Mouse (Mus musculus) embryonic facial prominence, embryonic 13.5 days (tissue): ENCODE data around the gene Sos2. TPM values are rescaled to one million over a fixed set of nuclear protein-coding genes. Genes with fewer than 3 reads are reported as not detected.
"Not testable (repeated sequence)": the region's sequence is repeated elsewhere in the genome, so short reads cannot be mapped to it uniquely, and the experiment has no call there.

Source experiments
- ATAC-seq: fragments of 200-750 bp; cut with Nextera tagmentation; 2 replicates; pipeline ENCODE4 v1.8.0; 2017; ENCODE audit warnings: low read depth; ENCODE audit not compliant: insufficient number of reproducible peaks, insufficient read depth, low FRiP score, low TSS enrichment
- H3K27ac ChIP-seq: fragments of 300-500 bp; sonication (generic); 2 replicates; pipeline ENCODE4 v1.5.1; 2015; ENCODE audit warnings: moderate library complexity, mild to moderate bottlenecking, inconsistent platforms
- H3K27me3 ChIP-seq: fragments of 300-500 bp; sonication (generic); 2 replicates; pipeline ENCODE4 v1.6.1; 2015; ENCODE audit warnings: mild to moderate bottlenecking, inconsistent platforms
- H3K36me3 ChIP-seq: fragments of 300-500 bp; sonication (generic); 2 replicates; pipeline ENCODE4 v1.6.1; 2015; ENCODE audit warnings: mild to moderate bottlenecking, inconsistent platforms
- H3K4me1 ChIP-seq: fragments of 300-500 bp; sonication (generic); 2 replicates; pipeline ENCODE4 v1.6.1; 2015; ENCODE audit warnings: inconsistent platforms
- H3K4me2 ChIP-seq: fragments of 300-500 bp; sonication (generic); 2 replicates; pipeline ENCODE4 v1.6.1; 2015; ENCODE audit warnings: moderate library complexity, mild to moderate bottlenecking, inconsistent platforms
- H3K4me3 ChIP-seq: fragments of 300-500 bp; sonication (generic); 2 replicates; pipeline ENCODE4 v1.5.1; 2015; ENCODE audit warnings: mild to moderate bottlenecking, inconsistent platforms
- H3K9ac ChIP-seq: fragments of 300-500 bp; sonication (generic); 2 replicates; pipeline ENCODE4 v1.6.1; 2015; ENCODE audit warnings: mild to moderate bottlenecking, inconsistent platforms
- H3K9me3 ChIP-seq: fragments of 300-500 bp; sonication (generic); 2 replicates; pipeline ENCODE4 v1.6.1; 2016; ENCODE audit warnings: inconsistent platforms
- WGBS: fragments of 180-500 bp; shearing (Covaris S2); methylation state at CpG from one replicate; pipeline ENCODE4 v1.1.7; 2015; ENCODE audit warnings: mixed read lengths; 5-methylcytosine and 5-hydroxymethylcytosine counted together
- polyA plus RNA-seq: library from polyadenylated mRNA; unstranded; fragments of >200 nt; fragmentation: Nextera tagmentation; extraction: Ambion mirVana; gene quantifications from 2 replicates; pipeline ENCODE4 v1.2.1, GENCODE M21; 2015

Sos2 gene
- polyA plus RNA-seq, 1 experiment from 2014 or later = 12.9 TPM

DNA sequence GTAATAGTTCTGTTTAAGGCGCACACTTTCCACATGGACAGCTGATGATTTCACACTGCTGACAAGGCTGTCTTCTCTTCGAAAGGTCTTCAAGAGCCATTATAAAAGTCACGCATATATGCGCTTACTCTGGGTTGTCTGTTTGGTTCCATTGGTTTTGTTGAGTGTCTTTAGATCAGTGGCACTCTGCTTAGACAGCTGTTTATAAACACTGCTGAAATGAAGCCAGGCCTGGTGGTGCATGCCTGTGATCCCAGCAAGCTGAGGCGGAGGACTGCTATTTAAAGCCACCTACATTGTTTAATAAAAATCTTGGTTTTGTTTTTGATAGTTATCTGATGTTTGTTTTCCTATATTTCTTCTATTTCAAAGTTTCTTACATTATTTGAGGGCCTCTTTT is 14.9 kb downstream of the Sos2 start:
- ATAC-seq = no peak
- H3K27ac ChIP-seq = no peak overlapping the region
- no peak overlapping the region for H3K4me3 ChIP-seq
- H3K4me2 ChIP-seq = no peak overlapping the region
- WGBS = 96% methylated on average over 5 of the region's 5 CpGs
- H3K27me3 ChIP-seq = no peaks in the 10 kb centered on the region
- no peak overlapping the region for H3K9ac ChIP-seq
- H3K36me3 ChIP-seq = peaks cover 10% of the 10 kb centered on the region; the same call in 1 of the 2 replicates
- H3K4me1 ChIP-seq = no peaks in the 10 kb centered on the region
- H3K9me3 ChIP-seq = peaks cover 4% of the 10 kb centered on the region; the same call in 1 of the 2 replicates

DNA sequence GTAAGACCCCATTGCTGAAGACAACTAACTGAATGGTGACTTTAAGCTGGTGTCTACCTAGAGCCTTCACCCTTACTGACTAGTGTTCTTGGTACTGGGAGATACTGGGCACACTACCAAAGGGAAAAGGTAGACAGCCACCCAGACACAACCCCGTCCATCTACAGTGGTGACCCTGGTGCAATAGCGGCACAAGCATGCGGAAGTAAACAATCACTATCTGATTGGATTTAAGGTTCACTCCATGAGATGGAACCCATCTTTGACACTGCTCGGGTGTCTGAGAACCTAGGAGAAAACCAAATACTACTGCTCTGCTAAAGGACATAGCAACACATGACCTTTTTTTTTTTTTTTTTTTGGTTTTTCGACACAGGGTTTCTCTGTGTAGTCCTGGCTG is 20.0 kb downstream of the Sos2 start:
- H3K27me3 ChIP-seq = no peaks in the 10 kb centered on the region
- no peak overlapping the region for H3K4me2 ChIP-seq
- 96% methylated on average over 5 of the region's 5 CpGs for WGBS
- H3K27ac ChIP-seq = no peak overlapping the region
- no peak for ATAC-seq
- no peaks in the 10 kb centered on the region for H3K4me1 ChIP-seq
- H3K9me3 ChIP-seq = peaks cover 4% of the 10 kb centered on the region; the same call in 1 of the 2 replicates
- H3K36me3 ChIP-seq = peaks cover 16% of the 10 kb centered on the region; the same call in 1 of the 2 replicates
- no peak overlapping the region for H3K9ac ChIP-seq
- no peak overlapping the region for H3K4me3 ChIP-seq

DNA sequence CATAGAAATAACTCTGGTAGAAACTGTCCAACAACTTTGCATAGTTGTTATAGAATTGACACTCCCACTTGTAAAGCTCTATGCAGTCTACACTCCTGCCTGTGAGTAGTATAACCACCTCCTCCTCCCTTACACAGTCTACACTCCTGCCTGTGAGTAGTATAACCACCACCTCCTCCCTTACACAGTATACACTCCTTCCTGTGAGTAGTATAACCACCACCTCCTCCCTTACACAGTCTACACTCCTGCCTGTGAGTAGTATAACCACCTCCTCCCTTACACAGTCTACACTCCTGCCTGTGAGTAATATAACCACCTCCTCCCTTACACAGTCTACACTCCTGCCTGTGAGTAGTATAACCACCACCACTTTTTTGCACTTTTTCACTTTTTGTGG is 27.7 kb downstream of the Sos2 start:
- peak; percentile 94 for ATAC-seq
- not testable (repeated sequence) for H3K4me3 ChIP-seq, H3K9ac ChIP-seq, H3K4me2 ChIP-seq, H3K27me3 ChIP-seq, H3K9me3 ChIP-seq, H3K4me1 ChIP-seq, H3K27ac ChIP-seq
- peaks cover 41% of the 10 kb centered on the region for H3K36me3 ChIP-seq

DNA sequence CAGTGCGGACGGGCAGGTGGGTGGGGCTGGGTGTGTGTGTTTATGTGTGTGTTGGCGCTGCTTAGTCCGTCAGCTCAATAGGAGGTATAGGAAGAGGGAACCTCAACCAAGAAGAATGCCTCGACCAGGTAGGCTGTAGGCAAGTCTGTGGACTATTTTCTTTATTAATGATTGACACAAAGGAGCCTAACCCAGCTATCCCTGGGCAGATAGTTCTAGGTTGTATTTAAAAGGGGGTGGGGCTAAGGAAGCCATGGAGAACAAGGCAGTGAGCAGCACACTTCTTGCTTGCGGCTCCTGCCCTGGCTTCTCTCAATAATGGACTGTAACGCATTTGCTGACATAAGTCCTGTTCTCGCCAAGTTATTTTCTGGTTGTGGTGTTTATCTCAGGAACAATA is 32.1 kb downstream of the Sos2 start:
- ATAC-seq = no peak
- Histone ChIP-seq H3K9ac (no peak overlapping the region), H3K27ac (no peak overlapping the region), H3K4me2 (no peak overlapping the region), H3K27me3 (no peaks in the 10 kb centered on the region), H3K4me3 (no peak overlapping the region), H3K4me1 (no peaks in the 10 kb centered on the region), H3K36me3 (peaks cover 55% of the 10 kb centered on the region), H3K9me3 (peaks cover 4% of the 10 kb centered on the region)
- 92% methylated on average over 8 of the region's 8 CpGs for WGBS

DNA sequence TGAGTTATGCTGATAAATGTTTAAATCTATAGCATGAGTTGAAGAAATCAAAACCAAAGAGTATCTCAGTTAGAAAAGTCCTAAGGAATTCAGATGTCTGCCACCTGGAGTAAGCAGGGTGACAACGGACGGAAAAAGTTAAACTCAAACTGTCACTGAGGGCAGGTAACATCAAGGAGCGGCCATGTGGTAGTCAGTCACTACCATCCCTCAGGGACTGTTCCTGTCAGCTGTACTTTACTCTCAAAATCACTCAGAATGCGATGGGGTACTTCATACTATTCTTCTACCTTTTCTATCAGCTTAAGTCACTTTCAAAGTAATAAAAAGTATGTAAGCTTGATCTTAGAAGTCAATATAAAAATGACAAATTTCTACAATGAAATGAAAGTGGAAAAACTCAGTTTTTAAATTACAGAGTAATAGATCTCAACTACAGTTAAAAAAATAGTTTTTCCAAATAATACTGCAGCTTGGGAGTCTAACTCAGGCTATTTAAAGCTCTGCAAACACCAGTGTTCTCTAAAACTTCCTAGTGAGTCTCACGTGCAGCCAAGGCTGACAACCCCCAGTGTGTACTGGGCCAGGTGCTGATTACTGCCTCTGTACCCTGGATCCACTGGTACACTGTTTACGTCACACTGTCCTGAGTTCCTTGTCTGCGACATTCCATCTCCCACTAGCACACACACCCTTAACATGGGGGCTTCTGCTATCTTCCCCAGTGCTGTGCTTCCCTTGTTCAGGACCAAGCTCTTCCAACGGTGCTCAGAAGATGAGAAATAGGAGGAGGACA is 35.6 kb downstream of the Sos2 start:
- no peaks in the 10 kb centered on the region for H3K9me3 ChIP-seq
- no peak overlapping the region for H3K4me2 ChIP-seq
- WGBS = 83% methylated on average over 8 of the region's 8 CpGs
- no peak for ATAC-seq
- no peaks in the 10 kb centered on the region for H3K27me3 ChIP-seq
- no peak overlapping the region for H3K4me3 ChIP-seq
- peaks cover 36% of the 10 kb centered on the region for H3K36me3 ChIP-seq
- no peak overlapping the region for H3K9ac ChIP-seq
- no peak overlapping the region for H3K27ac ChIP-seq
- no peaks in the 10 kb centered on the region for H3K4me1 ChIP-seq

DNA sequence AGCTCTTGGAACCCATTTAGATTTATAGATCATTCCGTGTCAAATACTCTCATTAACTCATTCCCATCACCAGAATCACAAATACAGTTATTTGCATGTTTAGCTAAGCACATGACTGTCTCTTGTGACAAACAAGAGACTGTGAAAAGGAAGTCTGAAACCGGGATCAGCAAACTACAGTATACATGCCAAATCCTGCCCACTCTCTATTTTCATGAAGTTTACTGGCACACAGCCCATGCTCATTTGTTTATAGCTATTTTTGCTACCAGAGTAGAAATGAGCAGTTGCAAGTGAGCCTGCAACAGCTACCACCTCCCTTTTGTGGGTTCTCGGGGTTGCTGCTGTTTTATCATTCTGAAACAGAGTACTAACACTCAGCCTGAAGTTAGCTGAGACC is 36.8 kb downstream of the Sos2 start:
- no peaks in the 10 kb centered on the region for H3K4me1 ChIP-seq
- no peak overlapping the region for H3K27ac ChIP-seq
- no peak overlapping the region for H3K9ac ChIP-seq
- H3K4me2 ChIP-seq = no peak overlapping the region
- ATAC-seq = no peak
- no peaks in the 10 kb centered on the region for H3K27me3 ChIP-seq
- H3K36me3 ChIP-seq = peaks cover 42% of the 10 kb centered on the region
- no peak overlapping the region for H3K4me3 ChIP-seq
- WGBS = 69% methylated on average over 3 of the region's 3 CpGs
- no peaks in the 10 kb centered on the region for H3K9me3 ChIP-seq

DNA sequence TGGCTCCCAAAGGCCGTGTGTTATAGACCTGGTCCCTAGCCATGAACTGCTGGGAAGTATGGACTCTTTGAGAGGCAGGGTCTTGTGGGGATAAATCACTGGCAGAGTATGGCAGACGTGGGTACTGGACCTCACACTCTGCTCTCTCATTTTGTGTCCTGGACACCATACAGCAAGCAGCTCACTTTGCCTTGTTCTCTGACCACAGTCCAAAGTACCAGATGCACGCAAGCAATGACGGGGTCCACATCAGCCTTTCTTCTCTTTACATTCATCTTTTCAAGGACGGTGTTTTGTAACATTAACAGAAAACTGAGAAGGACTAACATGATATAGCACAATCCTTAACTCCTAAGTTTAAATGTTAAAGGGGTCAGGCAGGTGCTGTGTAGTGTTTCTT is 38.8 kb downstream of the Sos2 start:
- Histone ChIP-seq H3K4me2 (no peak overlapping the region), H3K27ac (no peak overlapping the region), H3K36me3 (peaks cover 52% of the 10 kb centered on the region), H3K4me1 (no peaks in the 10 kb centered on the region), H3K27me3 (no peaks in the 10 kb centered on the region), H3K4me3 (no peak overlapping the region), H3K9ac (no peak overlapping the region), H3K9me3 (no peaks in the 10 kb centered on the region)
- no peak for ATAC-seq
- 91% methylated on average over 5 of the region's 5 CpGs for WGBS

DNA sequence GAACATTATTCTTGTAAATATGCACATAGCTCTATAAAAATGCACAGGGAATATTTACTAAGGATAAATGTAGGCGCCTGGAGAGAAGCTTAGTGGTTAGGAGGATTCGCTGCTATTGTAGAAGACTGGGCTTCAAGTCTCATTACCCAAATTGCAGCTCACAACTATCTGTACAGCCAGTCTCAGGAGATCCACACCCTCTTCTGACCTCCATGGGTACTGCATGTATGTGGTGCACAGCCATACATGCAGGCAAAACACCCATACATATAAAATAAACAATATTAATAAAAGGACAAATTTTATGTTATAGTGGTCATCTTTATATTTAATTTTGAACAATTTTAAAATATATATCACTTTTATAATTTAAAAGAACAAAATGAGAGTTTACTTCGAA is 46.9 kb downstream of the Sos2 start:
- Histone ChIP-seq H3K4me2 (no peak overlapping the region), H3K36me3 (peaks cover 31% of the 10 kb centered on the region), H3K4me3 (no peak overlapping the region), H3K27ac (no peak overlapping the region), H3K9ac (no peak overlapping the region), H3K4me1 (no peaks in the 10 kb centered on the region), H3K27me3 (no peaks in the 10 kb centered on the region), H3K9me3 (no peaks in the 10 kb centered on the region)
- 87% methylated on average over 3 of the region's 3 CpGs for WGBS
- no peak for ATAC-seq

DNA sequence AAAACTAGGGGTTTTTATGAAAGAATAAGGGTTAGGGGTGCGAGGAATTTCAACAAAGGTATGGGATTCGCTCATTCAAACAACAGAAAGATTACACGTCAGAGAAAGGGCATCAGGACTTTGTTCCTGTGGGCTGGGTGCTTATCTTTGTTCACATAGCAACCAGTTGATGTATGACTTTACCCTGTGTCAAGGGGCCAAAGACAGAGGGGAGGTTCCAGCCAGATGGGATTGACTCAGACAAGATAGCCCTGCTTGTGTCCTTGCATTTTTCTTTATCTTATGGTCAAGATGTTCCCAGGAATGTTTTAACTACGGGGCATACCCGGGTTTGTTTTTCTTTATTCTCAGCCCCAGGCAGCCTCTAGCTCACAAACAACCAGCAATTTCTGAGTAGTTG is 63.1 kb downstream of the Sos2 start:
- H3K4me1 ChIP-seq, H3K27ac ChIP-seq, H3K27me3 ChIP-seq, H3K9ac ChIP-seq, ATAC-seq, H3K4me2 ChIP-seq, H3K4me3 ChIP-seq, H3K9me3 ChIP-seq: not testable (repeated sequence)
- WGBS = 94% methylated on average over 5 of the region's 5 CpGs
- peaks cover 45% of the 10 kb centered on the region for H3K36me3 ChIP-seq

DNA sequence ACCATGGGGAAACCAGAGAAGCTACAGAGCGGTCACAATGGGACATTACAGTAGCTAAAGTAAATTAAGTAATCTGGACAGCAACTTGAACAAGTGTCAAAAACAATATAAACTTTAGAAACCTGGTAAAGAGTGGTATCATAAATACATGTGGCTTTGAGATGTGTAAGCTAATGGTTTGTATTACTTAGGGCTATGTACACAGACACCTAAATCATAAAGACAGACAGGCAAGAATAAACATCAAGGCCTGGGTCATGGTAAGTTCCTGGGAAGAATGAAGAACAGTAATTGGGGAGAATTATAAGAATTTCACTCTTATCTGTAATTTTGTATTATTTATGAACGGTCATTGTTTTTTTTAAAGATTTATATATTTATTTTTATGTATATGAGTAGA is 77.3 kb downstream of the Sos2 start:
- Histone ChIP-seq H3K4me2 (no peak overlapping the region), H3K9me3 (no peaks in the 10 kb centered on the region), H3K4me1 (no peaks in the 10 kb centered on the region), H3K4me3 (no peak overlapping the region), H3K36me3 (peaks cover 33% of the 10 kb centered on the region), H3K27me3 (no peaks in the 10 kb centered on the region), H3K9ac (no peak overlapping the region), H3K27ac (no peak overlapping the region)
- 90% methylated on average over 2 of the region's 2 CpGs for WGBS
- no peak for ATAC-seq

DNA sequence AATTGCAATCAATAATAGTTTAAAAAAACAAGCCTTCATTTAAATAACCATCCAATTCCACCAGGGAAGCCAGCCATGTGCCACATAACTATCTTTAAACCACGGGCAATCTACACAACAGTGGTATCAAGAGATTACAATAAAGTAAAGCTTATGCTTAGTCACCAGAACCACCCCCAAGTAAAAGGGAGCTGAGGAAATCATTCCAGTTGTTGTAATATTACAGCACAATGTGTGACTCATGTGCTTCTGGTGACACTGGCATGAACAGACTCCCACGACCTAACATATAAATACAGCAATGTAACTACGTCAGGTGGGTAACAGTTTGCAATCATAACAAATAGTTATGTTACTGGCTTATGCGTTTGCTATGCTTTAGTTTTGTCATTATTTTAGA is 84.2 kb downstream of the Sos2 start:
- no peak overlapping the region for H3K9ac ChIP-seq
- no peaks in the 10 kb centered on the region for H3K9me3 ChIP-seq
- H3K4me2 ChIP-seq = no peak overlapping the region
- no peak for ATAC-seq
- H3K27ac ChIP-seq = no peak overlapping the region
- no peak overlapping the region for H3K4me3 ChIP-seq
- no peaks in the 10 kb centered on the region for H3K4me1 ChIP-seq
- H3K36me3 ChIP-seq = peaks cover 17% of the 10 kb centered on the region
- WGBS = 90% methylated on average over 4 of the region's 4 CpGs
- H3K27me3 ChIP-seq = no peaks in the 10 kb centered on the region

DNA sequence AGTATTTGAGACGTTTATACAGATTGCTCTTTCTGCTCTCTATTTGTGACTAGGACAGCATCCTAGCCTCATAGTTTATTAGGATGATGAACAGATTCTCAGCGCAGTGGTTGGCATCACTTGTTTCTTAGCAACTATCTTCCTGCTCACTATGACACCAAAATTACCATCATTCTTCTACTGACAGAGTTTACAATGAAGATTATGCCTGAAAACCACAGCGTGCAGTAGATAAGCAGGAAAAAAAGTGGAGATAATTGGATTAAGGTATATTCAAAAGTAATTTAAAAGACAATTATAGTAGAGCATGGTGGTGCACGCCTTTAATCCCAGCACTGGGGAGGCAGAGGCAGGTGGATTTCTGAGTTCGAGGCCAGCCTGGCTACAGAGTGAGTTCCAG is 88.5 kb downstream of the Sos2 start:
- Histone ChIP-seq H3K36me3 (peaks cover 50% of the 10 kb centered on the region), H3K4me3 (no peak overlapping the region), H3K27ac (no peak overlapping the region), H3K27me3 (no peaks in the 10 kb centered on the region), H3K9ac (no peak overlapping the region), H3K4me1 (no peaks in the 10 kb centered on the region), H3K4me2 (no peak overlapping the region), H3K9me3 (no peaks in the 10 kb centered on the region)
- WGBS = 89% methylated on average over 5 of the region's 5 CpGs
- no peak for ATAC-seq
